Mouse (Mus musculus) ES-E14 (cell line): ENCODE results near the gene Gbp2b. TPM values are rescaled to one million over a fixed set of nuclear protein-coding genes. Genes with fewer than 3 reads are reported as not detected.

Source experiments
- DNase-seq: peaks from one replicate; pipeline ENCODE4 v3.0.0-alpha.2; 2013; ENCODE audit warnings: low read depth, low spot score
- H3K27ac ChIP-seq: 2 replicates; pipeline ENCODE4 v1.5.1; 2012; ENCODE audit warnings: low read depth, mild to moderate bottlenecking, low read length, moderate library complexity, mixed read lengths; ENCODE audit not compliant: poor library complexity, insufficient read depth, severe bottlenecking
- H3K36me3 ChIP-seq: 2 replicates; pipeline ENCODE4 v1.6.1; 2012; ENCODE audit warnings: mild to moderate bottlenecking, low read length, moderate library complexity, mixed read lengths; ENCODE audit not compliant: control insufficient read depth, poor library complexity, insufficient read depth, severe bottlenecking
- H3K4me1 ChIP-seq, 2 experiments: fragments of 150-350 bp in 1 of 2; sonication (generic) in 1 of 2; 2 replicates each; pipeline ENCODE4 v1.6.1; 2012; ENCODE audit warnings: low read length in 2 of 2, mild to moderate bottlenecking in 1 of 2, mixed read lengths in 1 of 2; ENCODE audit not compliant: control insufficient read depth in 2 of 2, insufficient read depth in 2 of 2, poor library complexity in 1 of 2
- H3K4me3 ChIP-seq, 2 experiments: fragments of 150-350 bp in 1 of 2; sonication (generic) in 1 of 2; 2 replicates each; pipeline ENCODE4 v1.5.1; 2012; ENCODE audit warnings: low read length in 2 of 2, low read depth in 1 of 2, mild to moderate bottlenecking in 1 of 2, mixed read lengths in 1 of 2; ENCODE audit not compliant: insufficient read depth in 1 of 2, poor library complexity in 1 of 2, severe bottlenecking in 1 of 2
- H3K9ac ChIP-seq: 2 replicates; pipeline ENCODE4 v1.6.1; 2012; ENCODE audit warnings: low read depth, mild to moderate bottlenecking, low read length, mixed read lengths; ENCODE audit not compliant: poor library complexity, insufficient read depth, severe bottlenecking
- H3K9me3 ChIP-seq: fragments of 150-350 bp; sonication (generic); 2 replicates; pipeline ENCODE4 v1.6.1; 2012; ENCODE audit warnings: low read depth, mild to moderate bottlenecking, low read length; ENCODE audit not compliant: control insufficient read depth, insufficient read depth
- CHD2 ChIP-seq: IDR thresholded peaks from 2 replicates; pipeline ENCODE4 v1.6.1; 2014; ENCODE audit warnings: mild to moderate bottlenecking, low read depth, low read length, inconsistent platforms
- HCFC1 ChIP-seq: IDR thresholded peaks from 2 replicates; pipeline ENCODE4 v1.6.1; 2012; ENCODE audit warnings: low read length, inconsistent platforms, borderline replicate concordance; ENCODE audit not compliant: insufficient read depth
- MAFK ChIP-seq: IDR thresholded peaks from 2 replicates; pipeline ENCODE4 v1.6.1; 2014; ENCODE audit warnings: mild to moderate bottlenecking, low read depth, low read length, inconsistent platforms; ENCODE audit not compliant: insufficient read depth
- ZC3H11A ChIP-seq: IDR thresholded peaks from 2 replicates; pipeline ENCODE4 v1.6.1; 2012; ENCODE audit warnings: low read depth, mild to moderate bottlenecking, inconsistent platforms, low read length, borderline replicate concordance
- ZNF384 ChIP-seq: IDR thresholded peaks from 2 replicates; pipeline ENCODE4 v1.6.1; 2012; ENCODE audit warnings: low read depth, low read length, inconsistent platforms
- in situ Hi-C, 2 experiments: fragments of 600-800 bp; cut with MboI; formaldehyde crosslinking; loops; one replicate each; pipeline ENCODE4 v1.15.1; 2025; ENCODE audit warnings: low sequenced_read_pairs in 2 of 2, inconsistent platforms in 1 of 2; ENCODE audit not compliant: unreplicated experiment in 2 of 2
- total RNA-seq: library from RNA; depleted of rRNA; stranded (reverse); fragments of 300-350 nt; gene quantifications from 2 replicates; pipeline ENCODE4 v1.2.3, GENCODE M21; 2012

Gene Gbp2b
- total RNA-seq, 1 experiment, result 5.6 TPM

DNA sequence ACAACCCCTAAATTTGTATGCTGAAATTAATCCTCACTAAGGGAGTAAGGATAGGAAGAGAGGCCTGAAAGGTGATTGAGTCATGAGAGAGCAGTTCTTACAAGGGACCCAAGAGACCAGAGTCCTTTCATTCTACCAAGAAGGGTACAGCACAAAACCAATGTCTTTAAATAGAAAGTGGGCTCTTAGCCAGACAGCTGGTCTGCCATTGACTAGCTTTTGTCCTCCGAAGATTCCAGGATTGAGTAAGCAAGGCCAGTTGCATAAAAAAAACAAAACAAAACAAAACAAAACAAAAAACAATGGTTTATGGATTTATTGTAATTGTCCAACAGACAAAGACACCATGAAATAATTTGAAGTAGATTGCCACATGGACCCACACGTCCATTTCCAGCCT lies 5.8 kb upstream of the Gbp2b start:
- Histone ChIP-seq H3K27ac (no peak overlapping the region), H3K9me3 (no peaks in the 10 kb centered on the region), H3K4me1 (no peaks in the 10 kb centered on the region), H3K4me3 (no peak overlapping the region), H3K9ac (no peak overlapping the region), H3K36me3 (no peaks in the 10 kb centered on the region)
- no peak for TF ChIP-seq HCFC1
- no peak for DNase-seq
- in situ Hi-C loops, result no loop called here

DNA sequence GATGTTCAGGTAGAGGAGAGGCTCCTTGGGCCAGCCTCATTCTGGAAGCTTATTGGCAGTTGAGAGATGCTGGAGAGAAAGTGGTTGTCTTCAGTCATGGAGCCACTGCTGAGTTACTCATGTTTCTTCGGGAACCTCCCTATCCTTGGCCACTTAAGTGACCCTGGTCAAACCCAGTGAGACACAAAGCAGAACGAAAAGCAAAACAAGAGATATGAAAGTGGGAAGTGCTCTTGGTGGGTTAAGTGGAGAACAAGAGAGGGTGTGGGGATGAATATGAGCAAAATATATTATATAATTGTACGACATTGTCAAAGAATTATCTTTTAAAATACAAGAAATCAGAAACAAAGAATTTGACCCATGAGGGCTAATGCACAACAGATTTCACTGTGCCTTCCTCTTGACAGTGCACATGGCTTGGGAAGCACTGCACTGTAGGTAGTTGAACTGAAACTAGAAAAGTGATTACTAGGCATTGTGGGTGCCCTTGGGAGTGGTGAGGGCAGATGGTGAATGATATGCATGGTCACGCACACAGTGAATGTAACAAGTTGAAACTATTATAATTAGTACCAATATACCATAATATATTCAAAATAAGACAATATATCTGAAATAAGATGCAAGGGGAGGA lies 4.1 kb upstream of the Gbp2b start:
- Histone ChIP-seq H3K4me1 (no peaks in the 10 kb centered on the region), H3K9me3 (no peaks in the 10 kb centered on the region), H3K36me3 (no peaks in the 10 kb centered on the region), H3K4me3 (no peak overlapping the region), H3K27ac (no peak overlapping the region), H3K9ac (no peak overlapping the region)
- in situ Hi-C loops, result no loop called here
- TF ChIP-seq ZNF384 (no peak), HCFC1 (no peak), MAFK (no peak), CHD2 (no peak), ZC3H11A (no peak)
- no peak for DNase-seq

- Histone ChIP-seq H3K9me3 (no peaks in the 10 kb centered on the region), H3K4me1 (no peaks in the 10 kb centered on the region), H3K36me3 (no peaks in the 10 kb centered on the region), H3K4me3 (no peak overlapping the region), H3K27ac (no peak overlapping the region), H3K9ac (no peak overlapping the region)
- DNase-seq, result no peak
- in situ Hi-C loops, result no loop called here
- TF ChIP-seq CHD2 (no peak), HCFC1 (no peak), ZC3H11A (no peak), MAFK (no peak), ZNF384 (no peak)
Observed at GRCm38 (mm10) chr3:142597923-142598322, 3.3 kb downstream of the Gbp2b start.

GRCm38 (mm10) chr3:142601675-142602074 lies 7.0 kb downstream of the Gbp2b start:
- H3K9me3 ChIP-seq, result no peaks in the 10 kb centered on the region
- in situ Hi-C loops, result no loop called here
- no peaks in the 10 kb centered on the region for H3K4me1 ChIP-seq
- TF ChIP-seq HCFC1 (no peak), ZNF384 (no peak), CHD2 (no peak), MAFK (no peak), ZC3H11A (no peak)
- no peak for DNase-seq
- no peak overlapping the region for H3K9ac ChIP-seq
- H3K36me3 ChIP-seq, result no peaks in the 10 kb centered on the region
- H3K4me3 ChIP-seq, result no peak overlapping the region
- H3K27ac ChIP-seq, result no peak overlapping the region

GRCm38 (mm10) chr3:142618658-142619057 lies 24.0 kb downstream of the Gbp2b start:
- no peak for TF ChIP-seq HCFC1
- no peak for TF ChIP-seq ZC3H11A
- TF ChIP-seq MAFK, result no peak
- TF ChIP-seq ZNF384, result no peak
- no peak for TF ChIP-seq CHD2
- DNase-seq, result no peak
- Histone ChIP-seq H3K4me3 (no peak overlapping the region), H3K36me3 (no peaks in the 10 kb centered on the region), H3K9me3 (no peaks in the 10 kb centered on the region), H3K27ac (no peak overlapping the region), H3K9ac (no peak overlapping the region), H3K4me1 (peaks cover 0 to 4% of the 10 kb centered on the region in 2 experiments; a peak in 2 of 4 replicates)
- in situ Hi-C loops, result no loop called here
